Mouse (Mus musculus) layer of hippocampus, adult 2 months (tissue): ENCODE measurements at regions not wholly inside any gene's neighbourhood (a gene's known extent, or its start where the extent isn't known, plus 50 kb on each side); places are given as distances from the start of the nearest gene placed in this dataset.

ENCODE experiments used
- DNase-seq, 2 experiments: peaks; one replicate each; pipeline ENCODE4 v3.0.0; 2022; ENCODE audit warnings: low spot score in 2 of 2
- H3K27ac ChIP-seq: fragments of 200-600 bp; 2 replicates; pipeline ENCODE4 v1.8.1; 2022
- H3K4me3 ChIP-seq: fragments of 200-600 bp; 2 replicates; pipeline ENCODE4 v1.8.1; 2022; ENCODE audit warnings: mild to moderate bottlenecking
- CTCF ChIP-seq: fragments of 200-600 bp; conservative IDR thresholded peaks from 2 replicates; pipeline ENCODE4 v1.8.1; 2022; ENCODE audit warnings: antibody characterized with exemption, mild to moderate bottlenecking, moderate library complexity

DNA sequence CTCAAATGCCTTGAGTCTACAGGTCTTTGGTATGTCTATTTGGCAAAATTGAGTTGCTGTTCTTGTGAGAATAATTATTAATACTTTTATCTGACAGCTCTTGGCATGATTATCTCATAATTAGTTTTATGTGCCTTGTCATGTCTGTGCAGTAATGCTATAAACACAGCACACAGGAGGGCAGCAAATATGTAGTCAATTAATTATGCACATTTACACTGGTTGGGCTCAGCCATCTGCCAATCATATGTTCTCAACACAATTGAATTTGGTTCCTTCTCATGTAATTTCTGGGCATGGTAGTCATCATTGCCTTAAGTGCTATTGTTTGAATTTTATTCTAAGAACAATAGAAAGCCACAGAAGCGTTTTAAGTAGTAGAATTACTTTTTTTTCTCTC is 1650.7 kb upstream of the Tenm2 start:
- no peak for DNase-seq

DNA sequence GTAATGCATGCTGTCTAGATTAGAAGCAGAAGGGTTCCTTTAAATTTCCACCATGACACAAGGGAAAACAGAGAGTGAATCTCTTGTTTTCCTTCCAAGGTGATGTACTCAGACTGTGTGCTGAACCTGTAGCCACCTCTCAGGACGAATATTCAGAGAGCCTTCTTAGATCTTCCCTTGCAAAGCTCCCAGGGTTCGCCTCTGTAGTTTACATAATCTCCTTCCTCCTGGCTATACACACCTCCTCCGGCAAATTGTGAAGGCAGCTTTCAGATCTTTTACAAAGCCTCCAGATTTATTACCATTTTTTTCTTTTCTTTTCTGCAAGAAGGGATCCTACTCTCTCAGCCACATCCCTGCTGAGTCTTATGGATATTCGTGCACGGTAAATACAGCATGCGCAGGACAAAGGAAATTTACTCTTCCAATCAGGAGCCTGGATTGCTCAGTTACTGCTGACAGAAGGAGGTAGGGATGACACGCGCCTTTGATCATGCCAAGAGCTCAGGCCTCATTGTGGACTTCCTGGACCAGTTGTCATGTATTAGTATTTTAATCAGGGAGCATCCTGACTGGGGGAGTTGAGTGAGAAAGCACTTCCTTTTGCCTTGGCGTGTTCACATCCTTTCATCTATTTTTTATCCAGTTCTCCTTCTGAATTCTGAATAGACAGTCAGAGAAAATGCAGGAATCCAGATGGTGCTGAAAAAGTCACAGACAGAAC is 1626.0 kb upstream of the Tenm2 start:
- Histone ChIP-seq H3K27ac (peak overlapping the region; percentile 82), H3K4me3 (no peak overlapping the region; the same call in 1 of the 2 replicates)
- no peak for TF ChIP-seq CTCF
- DNase-seq, result peak; percentile 48 to 81

More for the DNA sequence above, 1650.7 kb upstream of the Tenm2 start:
- Histone ChIP-seq H3K27ac (no peak overlapping the region), H3K4me3 (no peak overlapping the region)
- TF ChIP-seq CTCF, result no peak

DNA sequence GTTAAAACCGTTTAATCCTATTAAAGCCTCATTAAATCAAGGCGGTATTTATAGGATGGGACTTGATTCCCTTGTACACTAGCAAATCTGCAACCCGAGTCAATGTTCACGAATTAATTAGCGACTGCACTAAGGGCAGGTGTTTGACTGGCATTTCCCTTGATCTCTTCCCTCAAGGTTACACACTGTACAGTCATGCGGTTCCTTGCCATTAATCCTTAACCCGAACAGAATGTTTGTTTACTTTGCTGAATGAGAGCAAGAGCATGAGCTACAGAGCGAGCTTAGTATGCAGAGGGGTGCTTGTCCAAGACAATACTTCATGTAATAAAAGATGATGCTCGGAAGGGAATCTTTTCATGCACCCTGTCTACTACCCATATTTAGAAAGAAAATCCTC is 1620.9 kb upstream of the Tenm2 start:
- no peak overlapping the region for H3K4me3 ChIP-seq
- no peak overlapping the region for H3K27ac ChIP-seq
- TF ChIP-seq CTCF, result no peak
- DNase-seq, result no peak

DNA sequence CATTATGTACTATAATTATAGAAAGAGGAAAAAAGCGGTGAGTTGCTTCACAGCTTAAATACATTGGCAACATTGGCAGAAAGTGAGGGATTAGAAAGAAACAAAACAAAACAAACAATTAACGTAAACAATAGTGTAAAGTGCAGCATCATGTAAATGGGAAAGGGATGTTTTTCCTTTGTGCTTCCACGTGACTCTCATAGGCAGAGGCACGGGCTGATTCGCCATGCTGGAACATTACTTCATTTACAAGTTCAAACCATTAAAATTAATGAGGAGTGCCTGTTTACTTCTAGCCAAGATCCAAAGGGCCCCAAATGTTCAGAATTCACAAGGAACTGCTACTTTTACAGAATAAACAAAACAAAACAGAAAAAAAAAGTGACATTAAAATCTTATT is 1593.4 kb upstream of the Tenm2 start:
- Histone ChIP-seq H3K27ac (no peak overlapping the region), H3K4me3 (no peak overlapping the region)
- DNase-seq, result no peak
- TF ChIP-seq CTCF, result no peak

DNA sequence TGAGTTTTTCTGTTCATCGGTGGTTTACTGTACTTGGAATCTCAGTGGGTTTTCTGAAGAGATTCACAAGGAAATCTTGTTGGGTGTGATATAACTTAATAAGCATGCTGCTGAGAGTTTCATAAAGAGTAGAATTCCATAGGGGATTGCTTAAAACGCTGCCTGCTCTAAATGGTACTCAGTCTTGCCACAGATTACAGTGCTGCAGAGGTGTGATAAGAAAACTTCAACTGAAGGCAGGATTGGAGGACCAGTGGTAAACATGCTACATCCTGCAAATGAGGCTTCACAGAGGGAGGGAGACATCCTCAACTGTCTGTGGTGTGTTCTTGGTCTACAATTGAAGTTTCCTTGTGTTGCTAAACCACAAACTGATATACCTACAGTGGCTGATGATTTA is 1592.6 kb upstream of the Tenm2 start:
- no peak for DNase-seq
- Histone ChIP-seq H3K27ac (no peak overlapping the region), H3K4me3 (no peak overlapping the region)
- no peak for TF ChIP-seq CTCF

DNA sequence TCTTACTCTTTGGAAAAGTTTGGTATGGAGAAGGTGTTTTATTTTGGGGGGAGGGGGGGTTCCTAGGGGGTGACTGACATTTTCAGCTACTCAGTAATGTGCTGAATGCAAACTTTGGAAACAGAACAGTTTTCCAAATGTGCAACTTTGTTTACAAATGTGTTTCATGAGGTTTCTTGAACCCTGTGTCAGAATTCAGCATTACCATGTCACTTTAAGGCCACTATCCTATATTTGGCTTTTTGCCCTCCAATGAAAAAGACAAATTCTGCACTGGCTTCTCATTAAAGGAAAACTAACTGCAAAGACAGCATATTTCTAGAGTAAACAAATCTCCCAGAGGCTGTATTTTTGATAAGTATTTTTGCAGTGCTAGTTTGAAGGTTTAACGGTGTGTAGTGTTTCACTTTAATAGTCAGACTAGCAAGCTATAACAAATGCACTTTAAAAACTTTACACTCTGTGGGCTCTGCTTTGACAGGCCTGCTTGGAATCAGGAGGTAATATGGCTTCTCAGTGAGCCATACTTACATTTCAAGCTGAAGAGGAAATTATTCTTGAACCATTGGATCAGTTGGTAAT is 1589.5 kb upstream of the Tenm2 start:
- no peak for TF ChIP-seq CTCF
- H3K4me3 ChIP-seq, result no peak overlapping the region
- no peak for DNase-seq
- H3K27ac ChIP-seq, result no peak overlapping the region

DNA sequence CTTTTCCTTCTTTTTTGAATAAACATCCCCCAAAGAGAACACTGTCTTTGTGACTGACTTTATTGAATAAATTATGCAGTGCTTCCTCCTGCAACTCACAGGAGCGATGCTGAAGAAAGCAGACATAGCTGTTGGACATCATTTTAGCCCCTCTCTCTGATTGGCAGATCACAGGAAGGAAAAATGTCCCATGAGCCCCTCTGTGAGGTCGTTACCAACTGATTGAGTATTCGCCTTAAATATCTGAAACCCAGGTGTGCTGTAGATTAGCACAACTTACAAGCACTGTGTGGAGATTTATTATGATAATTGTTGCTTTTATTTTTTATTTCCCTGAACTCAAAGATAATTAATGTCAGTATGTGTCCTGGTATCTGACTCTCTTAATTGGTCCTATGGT is 1582.4 kb upstream of the Tenm2 start:
- no peak for TF ChIP-seq CTCF
- Histone ChIP-seq H3K27ac (no peak overlapping the region), H3K4me3 (no peak overlapping the region)
- no peak for DNase-seq

DNA sequence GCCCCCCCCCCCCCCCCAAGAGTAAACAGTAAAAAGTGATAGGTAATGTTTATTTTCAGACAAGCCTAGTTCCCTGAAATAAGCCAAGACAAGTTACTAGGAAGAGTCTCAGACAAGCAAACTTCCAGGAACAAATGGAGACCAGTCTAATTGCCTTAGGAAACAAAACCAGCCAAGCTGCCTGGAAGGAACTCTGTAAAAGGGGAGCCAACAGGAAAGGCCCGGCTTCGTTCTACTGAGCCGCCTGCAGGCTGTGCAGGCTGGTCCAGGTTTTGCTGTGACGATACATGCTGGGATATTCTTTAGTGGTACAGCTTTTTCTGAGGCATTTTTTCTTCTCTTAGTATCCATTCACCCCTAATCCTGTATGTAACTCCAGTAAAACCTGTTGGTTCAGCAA is 1547.8 kb upstream of the Tenm2 start:
- Histone ChIP-seq H3K27ac (no peak overlapping the region), H3K4me3 (no peak overlapping the region)
- no peak for TF ChIP-seq CTCF
- no peak for DNase-seq

DNA sequence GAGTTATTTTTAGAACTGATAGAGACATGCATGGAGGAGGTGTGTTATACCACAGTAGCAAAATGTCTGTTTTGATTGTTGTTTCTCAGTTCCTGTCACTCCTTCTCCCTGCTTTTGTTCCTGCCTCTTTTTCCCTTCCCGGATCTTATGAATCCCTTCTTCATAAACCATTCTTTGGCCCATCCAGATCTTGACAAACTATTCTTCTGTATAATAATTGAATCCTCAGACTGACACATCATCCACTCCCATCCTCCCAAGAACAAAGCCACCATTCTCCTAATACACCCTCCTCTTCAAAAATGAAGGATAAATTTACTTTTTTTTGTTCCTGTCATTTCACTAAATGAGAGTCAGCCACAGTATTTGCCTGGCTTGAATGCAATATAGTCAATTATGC is 1543.8 kb upstream of the Tenm2 start:
- no peak for TF ChIP-seq CTCF
- no peak for DNase-seq
- no peak overlapping the region for H3K4me3 ChIP-seq
- H3K27ac ChIP-seq, result no peak overlapping the region

DNA sequence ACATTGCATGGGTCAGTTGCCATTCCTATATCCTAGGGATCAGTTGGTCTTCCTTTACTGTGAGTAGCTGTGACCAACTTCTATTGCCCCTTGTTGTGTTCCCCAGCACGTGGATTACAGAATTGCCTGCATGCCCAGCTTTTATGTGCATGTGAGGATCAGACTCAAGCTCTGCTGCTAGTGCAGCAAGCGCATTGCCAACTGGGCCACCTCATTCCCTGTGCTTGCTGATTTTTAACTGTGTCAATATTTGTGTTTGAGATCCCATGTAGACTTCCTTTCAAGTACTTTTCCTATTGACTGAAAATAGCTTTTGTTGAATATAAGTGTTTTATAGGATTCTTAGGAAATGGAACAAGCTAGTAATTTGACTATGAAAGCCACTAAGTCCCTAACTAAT is 1526.5 kb upstream of the Tenm2 start:
- no peak for DNase-seq
- H3K4me3 ChIP-seq, result no peak overlapping the region

DNA sequence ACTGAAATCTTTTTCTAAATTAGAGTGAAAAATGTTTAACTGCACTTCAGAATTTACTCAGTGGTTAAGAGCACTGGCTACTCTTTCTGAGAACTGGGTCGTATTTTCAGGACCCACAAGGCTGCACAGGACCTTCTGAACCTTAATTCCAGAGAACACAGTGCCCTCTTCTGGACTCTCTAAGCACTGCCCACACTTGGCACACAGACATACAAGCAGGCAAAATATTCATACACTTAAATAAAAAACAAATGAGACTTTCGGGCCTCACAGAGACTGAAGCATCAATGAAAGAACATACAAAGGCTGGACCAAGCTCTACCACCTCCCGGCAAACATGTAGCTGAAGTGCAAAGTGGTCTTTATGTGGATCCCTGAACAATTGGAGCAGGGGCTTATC is 1511.8 kb upstream of the Tenm2 start:
- DNase-seq, result peak in 1 of 2 experiments; percentile 41
- Histone ChIP-seq H3K27ac (no peak overlapping the region), H3K4me3 (no peak overlapping the region)
- peak; percentile 80 for TF ChIP-seq CTCF

More for the DNA sequence above, 1526.5 kb upstream of the Tenm2 start:
- H3K27ac ChIP-seq, result no peak overlapping the region
- no peak for TF ChIP-seq CTCF

DNA sequence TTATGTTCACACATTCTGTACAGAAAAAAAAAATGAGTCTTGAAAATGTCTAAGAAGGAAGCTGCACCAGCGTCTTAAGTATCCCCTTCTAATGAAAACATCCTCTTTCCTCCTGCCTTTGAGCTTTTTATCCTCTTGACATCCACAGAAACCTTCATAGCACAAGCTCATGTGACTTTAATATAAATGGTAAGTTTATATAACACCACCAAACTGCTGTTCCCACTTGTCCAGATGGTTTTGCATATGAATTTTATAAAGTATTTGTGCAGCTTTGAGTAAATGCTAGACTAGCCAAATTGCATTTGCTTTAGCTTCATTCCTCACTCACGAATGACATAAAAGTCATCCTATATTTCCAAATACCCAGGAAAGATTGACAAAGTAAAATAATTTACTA is 1493.3 kb upstream of the Tenm2 start:
- TF ChIP-seq CTCF, result no peak

DNA sequence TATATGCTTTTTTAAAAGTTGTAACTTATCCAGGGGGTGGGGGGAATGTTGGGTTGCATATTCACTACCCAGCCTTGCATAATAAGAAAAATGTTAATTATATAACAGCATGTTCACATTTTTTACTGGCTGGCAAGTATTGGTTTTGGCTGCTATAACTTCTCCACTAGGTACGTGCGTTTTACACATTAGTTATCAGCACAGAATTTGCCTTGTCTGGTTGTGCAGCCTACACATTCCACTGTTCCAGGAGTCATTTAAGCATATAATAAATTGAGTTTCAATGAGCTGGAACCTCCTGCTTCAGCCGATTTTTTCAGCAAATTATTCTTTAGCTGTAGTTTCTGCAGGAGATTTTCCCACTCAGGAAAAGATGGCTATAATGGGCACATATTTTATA is 1479.9 kb upstream of the Tenm2 start:
- peak in 1 of 2 experiments; percentile 57 for DNase-seq
- Histone ChIP-seq H3K27ac (peak overlapping the region; percentile 41; the same call in 1 of the 2 replicates), H3K4me3 (no peak overlapping the region)
- TF ChIP-seq CTCF, result no peak

More for the DNA sequence above, 1493.3 kb upstream of the Tenm2 start:
- Histone ChIP-seq H3K27ac (0 out of 2 replicates have a peak overlapping the region, but pooled peaks have one; percentile 4), H3K4me3 (no peak overlapping the region)
- DNase-seq, result peak in 1 of 2 experiments; percentile 32

DNA sequence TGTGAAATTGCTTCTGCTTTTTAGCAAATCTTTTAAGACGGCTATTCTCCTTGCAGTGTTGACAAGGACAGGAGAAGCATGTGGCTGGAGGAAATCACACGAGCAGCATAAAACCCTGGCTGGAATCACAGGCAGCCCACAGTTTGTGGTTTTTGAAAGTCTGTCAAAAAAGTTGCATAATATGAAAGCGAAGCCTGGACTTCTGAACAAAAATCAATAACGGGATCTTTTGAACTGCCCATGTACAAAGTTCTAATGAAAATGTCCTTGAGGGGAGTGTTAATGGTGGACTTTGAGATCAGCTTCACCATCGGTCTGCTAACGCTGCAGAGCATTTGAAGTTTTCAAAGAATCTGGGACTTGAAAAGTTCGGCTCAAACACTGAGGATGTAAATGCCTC is 1445.5 kb upstream of the Tenm2 start:
- no peak overlapping the region for H3K4me3 ChIP-seq
- no peak for TF ChIP-seq CTCF
- no peak for DNase-seq
- H3K27ac ChIP-seq, result no peak overlapping the region
